Mouse (Mus musculus) G1E (cell line): Measurements from ENCODE around the gene Pnrc1.

Source experiments
- CTCF ChIP-seq: IDR thresholded peaks from 2 replicates; pipeline ENCODE4 v1.5.1; 2012; ENCODE audit warnings: low read depth, low read length, inconsistent platforms, mixed read lengths
- GATA1 ChIP-seq: IDR thresholded peaks from 2 replicates; pipeline ENCODE4 v1.6.1; 2012; ENCODE audit warnings: borderline replicate concordance, low read length, inconsistent platforms, mixed read lengths
- GATA2 ChIP-seq: IDR thresholded peaks from 2 replicates; pipeline ENCODE4 v1.6.1; 2012; ENCODE audit warnings: low read depth, low read length, inconsistent platforms, borderline replicate concordance
- POLR2AphosphoS5 ChIP-seq: IDR thresholded peaks from 2 replicates; pipeline ENCODE4 v1.6.1; 2012; ENCODE audit warnings: low read depth, low read length, inconsistent platforms; ENCODE audit not compliant: insufficient replicate concordance
- TAL1 ChIP-seq: conservative IDR thresholded peaks from 2 replicates; pipeline ENCODE4 v1.6.1; 2012; ENCODE audit warnings: low read depth, low read length, inconsistent platforms, mixed read lengths

GRCm38 (mm10) chr4:33208881-33209841 lies 80.8 kb downstream of the Pnrc1 start, which contains the start of gene Srsf12:
- TF ChIP-seq GATA1: no peak
- no peak for TF ChIP-seq POLR2AphosphoS5
- TF ChIP-seq CTCF: no peak
- TF ChIP-seq GATA2: no peak
- TF ChIP-seq TAL1: no peak
